Comparison of ENCODE assay signal across 43 mouse cellular contexts in genomic region chr12:84604001-84604400, GRCm38 (mm10). TPM values are rescaled to one million over a fixed set of nuclear protein-coding genes. Genes with fewer than 3 reads are reported as not detected.
"Had no signal": no experiment of that assay in that cellular context is flagged by ENCODE, and none has a peak within 500 bp of the region (broad histone marks: within the 10 kb centered on the region; RNA-seq: fewer than 3 reads in every experiment).

No protein-coding gene starts in this region.

- DNase-seq: left cerebral cortex, postnatal 4 days; liver; liver, embryonic 13.5 days; liver, postnatal 0 days; lung, adult 18-20 months; lung, adult 2 months; lung, embryonic 14.5 days; lung, postnatal 10 days; lung, postnatal 14 days; lung, postnatal 36 days; lung, postnatal 4 days; midbrain, embryonic 14.5 days had no signal

- H3K9ac ChIP-seq: limb, embryonic 12.5 days; limb, embryonic 13.5 days; limb, embryonic 15.5 days; liver, embryonic 12.5 days; liver, embryonic 13.5 days; liver, embryonic 14.5 days; liver, embryonic 15.5 days; liver, postnatal 0 days; lung, embryonic 14.5 days; lung, embryonic 15.5 days; midbrain, embryonic 12.5 days; midbrain, embryonic 13.5 days; midbrain, embryonic 15.5 days; neural tube, embryonic 12.5 days had no signal

- ATAC-seq: liver, embryonic 12.5 days; liver, postnatal 0 days; lung, postnatal 0 days; midbrain, embryonic 13.5 days; midbrain, embryonic 15.5 days; midbrain, embryonic 16.5 days had no signal

- H3K4me1 ChIP-seq: limb, embryonic 10.5 days; limb, embryonic 12.5 days; limb, embryonic 13.5 days; limb, embryonic 15.5 days; liver, embryonic 12.5 days; liver, embryonic 13.5 days; liver, embryonic 15.5 days; lung, embryonic 15.5 days; megakaryocyte, embryonic 14.5 days; midbrain, embryonic 10.5 days; midbrain, embryonic 12.5 days; midbrain, embryonic 13.5 days; midbrain, embryonic 15.5 days; neural tube, embryonic 12.5 days had no signal

- H3K4me3 ChIP-seq: limb, embryonic 10.5 days; limb, embryonic 12.5 days; limb, embryonic 13.5 days; limb, embryonic 15.5 days; liver, embryonic 12.5 days; liver, embryonic 13.5 days; liver, embryonic 15.5 days; lung, embryonic 15.5 days; megakaryocyte, embryonic 14.5 days; midbrain, embryonic 10.5 days; midbrain, embryonic 12.5 days; midbrain, embryonic 13.5 days; midbrain, embryonic 15.5 days; myocyte; neural tube, embryonic 12.5 days had no signal

- H3K27ac ChIP-seq: limb, embryonic 10.5 days; limb, embryonic 12.5 days; limb, embryonic 13.5 days; limb, embryonic 15.5 days; liver, embryonic 12.5 days; liver, embryonic 13.5 days; liver, embryonic 14.5 days; liver, embryonic 15.5 days; lung, embryonic 15.5 days; macrophage; midbrain, embryonic 10.5 days; midbrain, embryonic 12.5 days; midbrain, embryonic 13.5 days; midbrain, embryonic 15.5 days; neural tube, embryonic 12.5 days had no signal

- H3K27me3 ChIP-seq: limb, embryonic 15.5 days; lung, embryonic 15.5 days; midbrain, embryonic 12.5 days; midbrain, embryonic 15.5 days had no signal

- H3K9me3 ChIP-seq: limb, embryonic 10.5 days; limb, embryonic 12.5 days; limb, embryonic 13.5 days; limb, embryonic 15.5 days; liver, embryonic 12.5 days; liver, embryonic 13.5 days; liver, embryonic 15.5 days; lung, embryonic 15.5 days; megakaryocyte, embryonic 14.5 days; midbrain, embryonic 10.5 days; midbrain, embryonic 12.5 days; midbrain, embryonic 13.5 days; midbrain, embryonic 15.5 days; neural tube, embryonic 12.5 days had no signal

- H3K36me3 ChIP-seq: liver, embryonic 15.5 days; midbrain, embryonic 15.5 days had no signal

- H3K4me2 ChIP-seq: limb, embryonic 12.5 days; limb, embryonic 13.5 days; limb, embryonic 15.5 days; liver, embryonic 11.5 days; liver, embryonic 12.5 days; liver, embryonic 13.5 days; liver, embryonic 15.5 days; lung, embryonic 14.5 days; lung, embryonic 15.5 days; midbrain, embryonic 11.5 days; midbrain, embryonic 12.5 days; midbrain, embryonic 13.5 days; midbrain, embryonic 15.5 days; neural tube, embryonic 12.5 days had no signal

RNA-seq across cellular contexts. Expression of gene Vsx2, which starts 34.4 kb away (rescaled TPM):
- total RNA-seq: left cerebral cortex, postnatal 4 days; liver, adult 2 months; megakaryocyte progenitor cell, adult 5-6 weeks; megakaryocyte, adult 5-6 weeks; megakaryocyte-erythroid progenitor cell, adult 5-6 weeks; monocyte, adult 5-6 weeks had no signal
- polyA plus RNA-seq: liver, adult 2 months; liver, embryonic 11.5 days; liver, embryonic 12.5 days; liver, embryonic 13.5 days; liver, embryonic 14.5 days; liver, embryonic 15.5 days; liver, embryonic 16.5 days; liver, postnatal 0 days; lung, adult 2 months; lung, embryonic 15.5 days; lung, embryonic 16.5 days; lung, postnatal 0 days; macrophage; myocyte had no signal

RNA-seq across cellular contexts. Expression of gene Vrtn, which starts 36.8 kb away (rescaled TPM):
- total RNA-seq: left cerebral cortex, postnatal 14 days; left cerebral cortex, postnatal 4 days; liver, adult 2 months; megakaryocyte progenitor cell, adult 5-6 weeks; megakaryocyte, adult 5-6 weeks; megakaryocyte-erythroid progenitor cell, adult 5-6 weeks; midbrain, postnatal 0 days; monocyte, adult 5-6 weeks had no signal
- polyA plus RNA-seq: limb, embryonic 10.5 days; limb, embryonic 11.5 days; limb, embryonic 12.5 days; limb, embryonic 15.5 days; liver, adult 2 months; liver, embryonic 11.5 days; liver, embryonic 12.5 days; liver, embryonic 13.5 days; liver, embryonic 14.5 days; liver, embryonic 15.5 days; liver, embryonic 16.5 days; liver, postnatal 0 days; lung, adult 2 months; lung, embryonic 14.5 days; lung, embryonic 16.5 days; lung, postnatal 0 days; macrophage; midbrain, embryonic 10.5 days; midbrain, embryonic 12.5 days; midbrain, embryonic 13.5 days; midbrain, embryonic 14.5 days; midbrain, postnatal 0 days; myocyte; neural tube, embryonic 11.5 days; neural tube, embryonic 12.5 days had no signal
